Mouse (Mus musculus) heart, embryonic 15.5 days (tissue): ENCODE measurements around the gene Eml5. TPM values are rescaled to one million over a fixed set of nuclear protein-coding genes. Genes with fewer than 3 reads are reported as not detected.

Experiments used
- ATAC-seq: fragments of 200-750 bp; cut with Nextera tagmentation; replicated peaks from 2 replicates; pipeline ENCODE4 v1.8.0; 2017; ENCODE audit warnings: low read depth, moderate TSS enrichment; ENCODE audit not compliant: insufficient number of reproducible peaks, insufficient read depth, low FRiP score
- H3K27ac ChIP-seq: fragments of 300-500 bp; sonication (generic); 2 replicates; pipeline ENCODE4 v1.5.1; 2015; ENCODE audit warnings: mild to moderate bottlenecking, inconsistent platforms
- H3K27me3 ChIP-seq: fragments of 300-500 bp; sonication (generic); 2 replicates; pipeline ENCODE4 v1.6.1; 2015; ENCODE audit warnings: inconsistent platforms
- H3K36me3 ChIP-seq: fragments of 300-500 bp; sonication (generic); 2 replicates; pipeline ENCODE4 v1.6.1; 2015; ENCODE audit warnings: mild to moderate bottlenecking, inconsistent platforms
- H3K4me1 ChIP-seq: fragments of 300-500 bp; sonication (generic); replicated peaks from 2 replicates; pipeline ENCODE4 v1.6.1; 2015; ENCODE audit warnings: inconsistent platforms
- H3K4me2 ChIP-seq: fragments of 300-500 bp; sonication (generic); 2 replicates; pipeline ENCODE4 v1.6.1; 2015; ENCODE audit warnings: inconsistent platforms, mild to moderate bottlenecking, moderate library complexity
- H3K4me3 ChIP-seq: fragments of 300-500 bp; sonication (generic); 2 replicates; pipeline ENCODE4 v1.5.1; 2015; ENCODE audit warnings: mild to moderate bottlenecking, inconsistent platforms
- H3K9ac ChIP-seq: fragments of 300-500 bp; sonication (generic); 2 replicates; pipeline ENCODE4 v1.6.1; 2015; ENCODE audit warnings: mild to moderate bottlenecking, inconsistent platforms
- H3K9me3 ChIP-seq: fragments of 300-500 bp; sonication (generic); replicated peaks from 2 replicates; pipeline ENCODE4 v1.6.1; 2016; ENCODE audit warnings: inconsistent platforms
- whole genome bisulfite sequencing: fragments of 180-500 bp; shearing (Covaris S2); methylation state at CpG from one replicate; pipeline ENCODE4 v1.1.7; 2015; ENCODE audit warnings: mixed read lengths; 5-methylcytosine and 5-hydroxymethylcytosine counted together
- polyA plus RNA-seq: library from polyadenylated mRNA; unstranded; fragments of >200 nt; fragmentation: Nextera tagmentation; extraction: Ambion mirVana; gene quantifications from 2 replicates; pipeline ENCODE4 v1.2.1, GENCODE M21; 2015

Gene Eml5
- polyA plus RNA-seq, 1 experiment from 2014 or later = 4.8 TPM

- H3K36me3 ChIP-seq = peaks cover 5% of the 10 kb centered on the region; the same call in 1 of the 2 replicates
- H3K27ac ChIP-seq = no peak overlapping the region
- ATAC-seq = no peak
- WGBS = 67% methylated on average over 1 of the region's 1 CpGs
- H3K4me2 ChIP-seq = no peak overlapping the region
- H3K4me3 ChIP-seq = no peak overlapping the region
- no peaks in the 10 kb centered on the region for H3K9me3 ChIP-seq
- no peaks in the 10 kb centered on the region for H3K27me3 ChIP-seq
- 0 out of 2 replicates have a peak, but pooled peaks cover 2% of the 10 kb centered on the region for H3K4me1 ChIP-seq
- H3K9ac ChIP-seq = no peak overlapping the region
Observed at GRCm38 (mm10) chr12:98833901-98834300, 67.4 kb downstream of the Eml5 start.

DNA sequence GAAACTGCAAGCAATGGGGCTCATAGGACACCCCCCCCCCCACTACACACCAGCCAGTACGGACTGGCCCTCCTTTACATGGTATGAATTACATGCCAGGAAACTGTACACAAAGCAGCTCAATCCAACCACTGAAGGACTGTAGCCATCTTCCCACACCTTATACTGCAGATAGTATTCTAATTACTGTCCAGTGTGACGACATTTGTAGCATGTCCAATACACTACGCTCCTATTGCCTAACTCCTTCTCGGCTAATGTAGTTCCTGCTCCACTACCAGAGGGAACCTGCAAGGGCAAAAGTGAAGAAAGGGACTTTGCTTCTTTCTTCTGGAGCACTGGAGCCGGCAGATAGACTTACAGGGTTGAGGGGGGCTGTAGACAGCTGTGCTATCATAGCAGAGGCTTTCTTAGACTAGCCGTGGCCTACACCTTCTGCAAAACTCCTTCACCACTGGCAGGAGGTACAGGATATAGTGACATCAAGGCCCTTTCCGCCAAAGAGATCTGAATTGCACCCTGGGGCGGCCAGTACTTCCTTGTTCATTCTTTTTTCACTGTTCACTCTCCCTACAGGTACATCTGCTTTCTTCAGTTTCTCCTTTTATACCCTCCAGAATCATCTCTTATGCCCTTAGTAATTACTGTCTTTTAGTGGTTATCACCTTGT lies 68.2 kb downstream of the Eml5 start:
- no peaks in the 10 kb centered on the region for H3K9me3 ChIP-seq
- 0 out of 2 replicates have a peak, but pooled peaks cover 2% of the 10 kb centered on the region for H3K4me1 ChIP-seq
- H3K4me2 ChIP-seq = no peak overlapping the region
- peaks cover 5% of the 10 kb centered on the region; the same call in 1 of the 2 replicates for H3K36me3 ChIP-seq
- H3K27me3 ChIP-seq = no peaks in the 10 kb centered on the region
- H3K27ac ChIP-seq = no peak overlapping the region
- ATAC-seq = no peak
- 78% methylated on average over 8 of the region's 8 CpGs for WGBS
- H3K4me3 ChIP-seq = no peak overlapping the region
- H3K9ac ChIP-seq = no peak overlapping the region

- WGBS = 76% methylated on average over 7 of the region's 7 CpGs
- Histone ChIP-seq H3K4me2 (no peak overlapping the region), H3K27ac (no peak overlapping the region), H3K27me3 (no peaks in the 10 kb centered on the region), H3K4me1 (0 out of 2 replicates have a peak, but pooled peaks cover 2% of the 10 kb centered on the region), H3K4me3 (no peak overlapping the region), H3K9me3 (no peaks in the 10 kb centered on the region), H3K9ac (no peak overlapping the region), H3K36me3 (peaks cover 5% of the 10 kb centered on the region; the same call in 1 of the 2 replicates)
- ATAC-seq = no peak
Observed at GRCm38 (mm10) chr12:98831122-98831521, 70.2 kb downstream of the Eml5 start.

DNA sequence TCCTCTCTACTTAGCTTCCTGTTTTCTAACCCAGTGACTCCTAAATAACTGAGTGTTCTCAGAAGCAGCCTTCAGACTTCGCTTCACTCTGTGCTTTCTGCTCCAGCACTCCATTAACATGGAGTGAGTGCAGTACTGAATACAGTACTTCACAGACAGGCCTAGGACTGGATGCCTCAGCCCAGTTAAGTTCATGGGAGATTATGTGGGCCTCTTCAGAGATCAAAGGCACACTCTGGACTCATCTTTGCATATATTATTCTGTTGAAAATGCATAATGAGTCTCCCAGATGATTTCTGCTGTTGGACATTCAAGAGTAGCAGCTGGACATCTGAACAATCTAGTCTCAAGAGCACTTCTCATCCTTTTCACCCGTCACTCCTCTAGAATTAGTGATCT lies 80.5 kb downstream of the Eml5 start:
- Histone ChIP-seq H3K4me3 (no peak overlapping the region), H3K9ac (no peak overlapping the region), H3K27ac (no peak overlapping the region), H3K36me3 (peaks cover 5% of the 10 kb centered on the region; the same call in 1 of the 2 replicates), H3K27me3 (no peaks in the 10 kb centered on the region), H3K4me1 (no peaks in the 10 kb centered on the region), H3K9me3 (no peaks in the 10 kb centered on the region), H3K4me2 (no peak overlapping the region)
- ATAC-seq = no peak
- WGBS = 89% methylated on average over 2 of the region's 2 CpGs

GRCm38 (mm10) chr12:98804078-98804748 lies 97.1 kb downstream of the Eml5 start:
- Histone ChIP-seq H3K27ac (no peak overlapping the region), H3K4me2 (no peak overlapping the region), H3K27me3 (no peaks in the 10 kb centered on the region), H3K9me3 (no peaks in the 10 kb centered on the region), H3K36me3 (no peaks in the 10 kb centered on the region; the same call in 1 of the 2 replicates), H3K4me3 (no peak overlapping the region), H3K9ac (no peak overlapping the region), H3K4me1 (no peaks in the 10 kb centered on the region)
- WGBS = 84% methylated on average over 3 of the region's 3 CpGs
- ATAC-seq = no peak

- 73% methylated on average over 3 of the region's 3 CpGs for WGBS
- ATAC-seq = no peak
- peaks cover 2% of the 10 kb centered on the region; the same call in 1 of the 2 replicates for H3K36me3 ChIP-seq
- no peak overlapping the region for H3K9ac ChIP-seq
- no peaks in the 10 kb centered on the region for H3K4me1 ChIP-seq
- H3K27ac ChIP-seq = no peak overlapping the region
- no peaks in the 10 kb centered on the region for H3K9me3 ChIP-seq
- H3K4me2 ChIP-seq = no peak overlapping the region
- no peaks in the 10 kb centered on the region for H3K27me3 ChIP-seq
- H3K4me3 ChIP-seq = no peak overlapping the region
Observed at GRCm38 (mm10) chr12:98802245-98802644, 99.0 kb downstream of the Eml5 start.

DNA sequence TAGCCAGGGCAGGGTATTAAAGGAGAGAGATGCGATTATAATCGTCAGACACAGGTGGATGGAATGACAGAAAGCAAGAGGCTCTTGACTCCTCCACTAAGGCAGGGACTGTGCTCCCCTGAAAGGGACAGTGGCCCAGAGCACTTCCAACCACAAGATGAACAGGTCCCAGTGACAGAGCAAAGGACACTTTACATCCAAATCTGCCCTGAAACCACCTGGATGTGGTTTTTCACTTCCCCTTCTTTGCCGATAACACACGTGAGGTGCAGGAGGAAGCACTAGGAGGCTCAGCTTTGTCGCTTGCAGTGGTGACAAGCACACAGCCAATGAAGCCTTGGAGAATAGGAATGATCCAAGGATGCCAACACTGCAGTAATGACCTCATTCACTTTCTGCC lies 101.0 kb downstream of the Eml5 start:
- peaks cover 18% of the 10 kb centered on the region; the same call in 1 of the 2 replicates for H3K36me3 ChIP-seq
- H3K9me3 ChIP-seq = no peaks in the 10 kb centered on the region
- no peak overlapping the region for H3K4me3 ChIP-seq
- no peak overlapping the region for H3K9ac ChIP-seq
- no peaks in the 10 kb centered on the region for H3K4me1 ChIP-seq
- ATAC-seq = no peak
- no peak overlapping the region for H3K4me2 ChIP-seq
- WGBS = 60% methylated on average over 5 of the region's 5 CpGs
- H3K27ac ChIP-seq = no peak overlapping the region
- H3K27me3 ChIP-seq = no peaks in the 10 kb centered on the region

DNA sequence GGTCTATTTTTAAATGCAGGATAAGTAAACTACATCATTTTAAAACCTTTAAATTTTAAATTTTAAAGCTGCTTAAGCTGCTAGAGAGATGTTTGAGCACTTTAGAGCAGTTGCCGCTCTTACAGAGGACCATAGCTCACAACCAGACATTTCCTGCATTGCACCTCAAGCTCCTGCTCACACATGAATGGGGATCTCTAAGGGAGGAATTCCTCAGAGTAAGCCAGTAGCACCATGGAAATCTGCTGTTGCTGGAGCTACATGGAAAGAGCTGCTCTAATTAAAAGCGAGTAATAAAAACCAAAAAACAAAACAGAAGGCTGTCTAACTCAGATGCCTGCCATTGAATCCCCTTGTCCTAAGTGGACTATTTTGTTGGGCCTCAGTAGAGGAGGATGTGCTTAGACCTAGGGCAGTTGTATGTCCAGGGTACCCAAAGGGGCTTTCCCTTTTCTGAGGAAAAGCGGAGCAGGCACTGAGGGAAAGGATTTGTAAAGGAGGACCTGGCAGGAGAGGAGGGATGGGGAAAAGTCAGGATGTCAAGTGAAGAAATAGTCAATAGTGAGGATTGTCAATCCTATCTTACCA lies 105.5 kb downstream of the Eml5 start:
- no peak for ATAC-seq
- WGBS = 96% methylated on average over 3 of the region's 3 CpGs

DNA sequence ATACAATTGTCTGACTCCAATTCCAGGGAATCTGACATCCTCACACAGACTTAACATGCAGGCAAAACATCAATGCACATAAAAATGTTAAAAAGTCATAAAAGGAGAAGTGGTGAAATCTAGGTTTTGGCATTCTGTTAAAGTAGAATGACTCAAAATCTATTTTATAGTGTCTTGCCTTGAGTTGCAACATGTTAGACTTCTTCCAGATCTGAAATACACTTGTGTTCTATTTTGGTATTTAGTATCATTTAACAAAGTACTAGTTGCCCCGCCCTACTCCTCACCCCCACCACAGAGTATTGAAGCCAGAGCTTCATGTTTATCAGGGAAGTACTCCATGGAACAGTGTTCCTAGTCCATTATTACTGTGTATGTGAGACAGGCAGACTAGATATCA lies 117.0 kb downstream of the Eml5 start:
- no peaks in the 10 kb centered on the region for H3K4me1 ChIP-seq
- 95% methylated on average over 1 of the region's 1 CpGs for WGBS
- H3K27me3 ChIP-seq = no peaks in the 10 kb centered on the region
- no peak overlapping the region for H3K9ac ChIP-seq
- H3K4me2 ChIP-seq = no peak overlapping the region
- no peak overlapping the region for H3K27ac ChIP-seq
- H3K9me3 ChIP-seq = no peaks in the 10 kb centered on the region
- H3K4me3 ChIP-seq = no peak overlapping the region
- H3K36me3 ChIP-seq = peaks cover 77% of the 10 kb centered on the region
- no peak for ATAC-seq

More for the DNA sequence above, 105.5 kb downstream of the Eml5 start:
- Histone ChIP-seq H3K27ac (no peak overlapping the region), H3K4me1 (no peaks in the 10 kb centered on the region), H3K27me3 (no peaks in the 10 kb centered on the region), H3K36me3 (peaks cover 55% of the 10 kb centered on the region), H3K9ac (no peak overlapping the region), H3K4me2 (no peak overlapping the region), H3K9me3 (no peaks in the 10 kb centered on the region), H3K4me3 (no peak overlapping the region)

DNA sequence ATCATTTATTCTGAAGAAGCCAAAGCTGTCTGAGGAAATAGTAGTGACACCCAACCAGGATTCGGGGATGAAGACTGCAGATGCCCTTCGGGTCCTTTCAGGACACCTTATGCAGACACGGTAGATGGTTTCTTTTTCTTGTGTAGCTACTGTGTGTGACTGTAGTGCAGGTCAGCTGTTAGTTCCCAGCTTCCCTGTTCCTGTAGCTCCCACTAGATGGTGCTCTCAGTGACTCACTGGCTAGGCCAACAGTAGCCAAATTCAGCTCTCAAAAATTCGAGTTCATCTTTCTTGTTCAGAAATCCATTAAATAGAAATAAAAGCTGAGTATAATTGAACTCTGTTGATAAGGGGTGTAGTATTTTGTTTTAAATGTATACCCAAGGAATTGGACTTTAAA lies 122.1 kb downstream of the Eml5 start:
- ATAC-seq = no peak
- no peaks in the 10 kb centered on the region for H3K4me1 ChIP-seq

GRCm38 (mm10) chr12:98777509-98777908 lies 123.8 kb downstream of the Eml5 start:
- no peak overlapping the region for H3K9ac ChIP-seq
- no peak for ATAC-seq
- H3K4me2 ChIP-seq = no peak overlapping the region
- WGBS = 78% methylated on average over 3 of the region's 3 CpGs
- no peaks in the 10 kb centered on the region for H3K27me3 ChIP-seq
- no peak overlapping the region for H3K4me3 ChIP-seq
- H3K9me3 ChIP-seq = no peaks in the 10 kb centered on the region
- peaks cover 70% of the 10 kb centered on the region for H3K36me3 ChIP-seq
- H3K27ac ChIP-seq = no peak overlapping the region
- H3K4me1 ChIP-seq = no peaks in the 10 kb centered on the region

More for the DNA sequence above, 122.1 kb downstream of the Eml5 start:
- no peaks in the 10 kb centered on the region for H3K9me3 ChIP-seq
- H3K4me2 ChIP-seq = no peak overlapping the region
- 79% methylated on average over 4 of the region's 4 CpGs for WGBS
- no peak overlapping the region for H3K4me3 ChIP-seq
- no peak overlapping the region for H3K27ac ChIP-seq
- H3K36me3 ChIP-seq = peaks cover 79% of the 10 kb centered on the region
- no peaks in the 10 kb centered on the region for H3K27me3 ChIP-seq
- no peak overlapping the region for H3K9ac ChIP-seq
